Mouse (Mus musculus) midbrain, embryonic 15.5 days (tissue): ENCODE measurements around the gene Myl6b. TPM values are rescaled to one million over a fixed set of nuclear protein-coding genes. Genes with fewer than 3 reads are reported as not detected.

ENCODE experiments used
- ATAC-seq: fragments of 200-750 bp; cut with Nextera tagmentation; replicated peaks from 2 replicates; pipeline ENCODE4 v1.8.0; 2017; ENCODE audit warnings: moderate TSS enrichment
- H3K27ac ChIP-seq: fragments of 300-500 bp; sonication (generic); 2 replicates; pipeline ENCODE4 v1.5.1; 2015; ENCODE audit warnings: mild to moderate bottlenecking, inconsistent platforms
- H3K27me3 ChIP-seq: fragments of 300-500 bp; sonication (generic); replicated peaks from 2 replicates; pipeline ENCODE4 v1.6.1; 2015; ENCODE audit warnings: inconsistent platforms
- H3K36me3 ChIP-seq: fragments of 300-500 bp; sonication (generic); replicated peaks from 2 replicates; pipeline ENCODE4 v1.6.1; 2015; ENCODE audit warnings: inconsistent platforms
- H3K4me1 ChIP-seq: fragments of 300-500 bp; sonication (generic); 2 replicates; pipeline ENCODE4 v1.6.1; 2015; ENCODE audit warnings: inconsistent platforms
- H3K4me2 ChIP-seq: fragments of 300-500 bp; sonication (generic); 2 replicates; pipeline ENCODE4 v1.6.1; 2015; ENCODE audit warnings: inconsistent platforms, mild to moderate bottlenecking, moderate library complexity
- H3K4me3 ChIP-seq: fragments of 300-500 bp; sonication (generic); 2 replicates; pipeline ENCODE4 v1.5.1; 2015; ENCODE audit warnings: mild to moderate bottlenecking, inconsistent platforms
- H3K9ac ChIP-seq: fragments of 300-500 bp; sonication (generic); 2 replicates; pipeline ENCODE4 v1.6.1; 2015; ENCODE audit warnings: mild to moderate bottlenecking, inconsistent platforms
- H3K9me3 ChIP-seq: fragments of 300-500 bp; sonication (generic); 2 replicates; pipeline ENCODE4 v1.6.1; 2016; ENCODE audit warnings: inconsistent platforms
- WGBS: fragments of 180-500 bp; shearing (Covaris S2); methylation state at CpG from one replicate; pipeline ENCODE4 v1.1.7; 2015; ENCODE audit warnings: mixed read lengths; 5-methylcytosine and 5-hydroxymethylcytosine counted together
- polyA plus RNA-seq: library from polyadenylated mRNA; unstranded; fragments of >200 nt; fragmentation: Nextera tagmentation; extraction: Ambion mirVana; gene quantifications from 2 replicates; pipeline ENCODE4 v1.2.1, GENCODE M21; 2015

Gene Myl6b
- polyA plus RNA-seq, 1 experiment from 2014 or later: 5.7 TPM

GRCm38 (mm10) chr10:128535206-128535605, 36.7 kb upstream of the Myl6b start:
- 66% methylated on average over 2 of the region's 2 CpGs for WGBS
- H3K4me3 ChIP-seq: no peak overlapping the region
- ATAC-seq: no peak
- peaks cover 7% of the 10 kb centered on the region for H3K4me1 ChIP-seq
- H3K9ac ChIP-seq: no peak overlapping the region
- H3K27me3 ChIP-seq: no peaks in the 10 kb centered on the region
- no peaks in the 10 kb centered on the region for H3K9me3 ChIP-seq
- no peak overlapping the region for H3K27ac ChIP-seq
- no peak overlapping the region for H3K4me2 ChIP-seq
- H3K36me3 ChIP-seq: no peaks in the 10 kb centered on the region

- H3K27ac ChIP-seq: no peak overlapping the region
- peak overlapping the region; percentile 100 for H3K4me2 ChIP-seq
- peak overlapping the region; percentile 67 for H3K4me3 ChIP-seq
- H3K27me3 ChIP-seq: peaks cover 6% of the 10 kb centered on the region; the same call in 1 of the 2 replicates
- H3K9me3 ChIP-seq: no peaks in the 10 kb centered on the region
- 31% methylated on average over 28 of the region's 28 CpGs for WGBS
- 0 out of 2 replicates have a peak, but pooled peaks have one; percentile 19 for ATAC-seq
- H3K36me3 ChIP-seq: no peaks in the 10 kb centered on the region
- no peak overlapping the region; the same call in 1 of the 2 replicates for H3K9ac ChIP-seq
- H3K4me1 ChIP-seq: peaks cover 27% of the 10 kb centered on the region
Measured at GRCm38 (mm10) chr10:128526366-128527356, 28.2 kb upstream of the Myl6b start.

GRCm38 (mm10) chr10:128525671-128526308, 27.3 kb upstream of the Myl6b start, which contains the start of gene Esyt1:
Gene Esyt1, minus strand, starts transcription at chr10:128525871.
- no peaks in the 10 kb centered on the region for H3K9me3 ChIP-seq
- H3K4me1 ChIP-seq: peaks cover 27% of the 10 kb centered on the region
- under 1% methylated on average over 37 of the region's 37 CpGs for WGBS
- no peaks in the 10 kb centered on the region for H3K36me3 ChIP-seq
- H3K9ac ChIP-seq: peak within 1 kb of the TSS; percentile 65
- H3K27me3 ChIP-seq: peaks cover 6% of the 10 kb centered on the region; the same call in 1 of the 2 replicates
- H3K4me2 ChIP-seq: peak within 1 kb of the TSS; percentile 100
- H3K4me3 ChIP-seq: peak within 1 kb of the TSS; percentile 67
- peak within 1 kb of the TSS; percentile 61 for H3K27ac ChIP-seq
- peak; percentile 94 for ATAC-seq

DNA sequence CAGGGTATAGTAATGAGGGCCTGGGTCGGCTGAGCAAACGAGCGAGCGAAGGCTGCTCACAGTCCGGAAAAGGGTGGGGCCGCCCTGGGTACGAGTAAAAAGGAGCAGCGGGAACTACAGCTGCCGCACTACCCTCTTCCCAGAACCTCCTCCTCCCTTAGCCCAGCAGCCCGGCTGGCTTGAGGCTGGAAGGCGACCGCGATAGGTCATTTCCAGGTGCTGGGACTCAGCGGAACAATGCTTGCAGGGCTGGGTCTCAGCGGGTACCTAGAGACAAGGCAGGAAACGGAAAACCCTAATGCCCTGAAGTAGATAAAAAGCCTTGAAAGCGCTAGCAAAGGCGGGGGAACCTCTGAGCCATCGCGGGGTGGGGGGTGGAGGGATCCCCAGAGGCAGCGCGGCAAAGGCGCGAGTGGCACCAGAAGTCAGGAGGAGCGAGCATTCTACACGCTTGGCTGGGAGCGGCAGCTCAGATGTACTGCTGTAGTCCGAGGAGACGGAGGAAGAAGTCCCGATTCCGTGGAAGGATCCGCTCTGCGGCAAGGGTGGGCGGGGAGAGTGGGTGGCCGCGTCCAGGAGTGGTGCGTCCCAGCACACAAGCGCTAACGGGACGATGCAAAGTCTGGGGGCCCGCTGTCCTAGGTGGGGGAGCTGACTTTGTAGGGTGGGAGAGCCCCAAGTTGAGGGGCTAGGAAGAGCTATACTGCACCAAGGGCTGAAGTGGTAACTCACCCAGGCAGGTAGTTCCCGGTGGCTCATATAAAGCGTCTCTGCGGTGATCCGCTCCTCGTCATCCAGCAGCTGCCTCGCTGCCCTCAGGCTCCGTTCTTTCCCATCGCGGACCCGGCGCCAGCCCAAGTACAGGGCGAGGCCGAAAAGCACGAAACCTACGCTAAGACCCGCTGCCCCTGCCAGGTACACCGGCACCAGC, 26.5 kb upstream of the Myl6b start:
- Histone ChIP-seq H3K36me3 (no peaks in the 10 kb centered on the region), H3K9ac (peak overlapping the region; percentile 65), H3K4me2 (peak overlapping the region; percentile 100), H3K27me3 (peaks cover 6% of the 10 kb centered on the region; the same call in 1 of the 2 replicates), H3K4me3 (peak overlapping the region; percentile 67), H3K27ac (peak overlapping the region; percentile 61), H3K4me1 (peaks cover 27% of the 10 kb centered on the region), H3K9me3 (no peaks in the 10 kb centered on the region)
- WGBS: under 1% methylated on average over 58 of the region's 58 CpGs
- ATAC-seq: peak; percentile 57

DNA sequence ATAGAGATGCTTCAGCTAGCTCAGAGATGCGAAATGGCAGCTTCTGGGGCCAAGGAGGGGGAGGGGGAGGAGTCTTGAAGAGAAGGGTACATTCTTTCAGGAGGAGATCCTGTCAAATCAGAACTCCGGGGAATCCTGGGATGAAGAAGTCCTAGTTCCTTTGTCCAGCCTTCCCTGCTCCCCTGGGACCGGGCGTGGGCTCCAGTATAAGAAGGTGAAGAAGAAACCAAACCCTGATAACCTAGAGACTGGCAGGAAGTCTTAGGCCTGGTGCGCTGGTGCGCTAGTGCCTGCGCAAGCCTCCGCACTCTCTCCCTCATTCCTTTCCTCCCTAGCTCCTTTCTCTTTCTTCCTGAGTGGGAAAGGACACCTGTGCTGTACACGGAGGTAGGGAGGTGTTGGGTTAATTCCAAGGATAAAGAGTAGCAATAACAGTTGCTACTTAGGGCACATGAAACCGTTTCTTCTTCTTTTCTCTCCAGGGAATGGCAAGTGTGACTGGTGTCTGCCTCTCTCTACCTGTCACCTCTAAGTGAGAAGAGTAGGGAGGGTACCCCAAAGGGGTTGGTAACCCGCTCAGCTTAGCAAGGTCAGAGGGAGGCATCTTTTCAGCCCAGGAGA, 25.7 kb upstream of the Myl6b start:
- Histone ChIP-seq H3K9me3 (no peaks in the 10 kb centered on the region), H3K4me2 (peak overlapping the region; percentile 100), H3K4me1 (peaks cover 27% of the 10 kb centered on the region), H3K36me3 (no peaks in the 10 kb centered on the region), H3K27ac (no peak overlapping the region), H3K27me3 (peaks cover 6% of the 10 kb centered on the region; the same call in 1 of the 2 replicates), H3K4me3 (peak overlapping the region; percentile 67), H3K9ac (peak overlapping the region; percentile 65)
- WGBS: 7% methylated on average over 11 of the region's 11 CpGs
- no peak for ATAC-seq

GRCm38 (mm10) chr10:128522351-128522750, 23.9 kb upstream of the Myl6b start:
- no peak overlapping the region for H3K4me3 ChIP-seq
- WGBS: 78% methylated on average over 6 of the region's 6 CpGs
- no peaks in the 10 kb centered on the region for H3K9me3 ChIP-seq
- peaks cover 11% of the 10 kb centered on the region; the same call in 1 of the 2 replicates for H3K27me3 ChIP-seq
- ATAC-seq: no peak
- peaks cover 27% of the 10 kb centered on the region for H3K4me1 ChIP-seq
- no peak overlapping the region for H3K9ac ChIP-seq
- no peaks in the 10 kb centered on the region for H3K36me3 ChIP-seq
- no peak overlapping the region for H3K4me2 ChIP-seq
- H3K27ac ChIP-seq: no peak overlapping the region

DNA sequence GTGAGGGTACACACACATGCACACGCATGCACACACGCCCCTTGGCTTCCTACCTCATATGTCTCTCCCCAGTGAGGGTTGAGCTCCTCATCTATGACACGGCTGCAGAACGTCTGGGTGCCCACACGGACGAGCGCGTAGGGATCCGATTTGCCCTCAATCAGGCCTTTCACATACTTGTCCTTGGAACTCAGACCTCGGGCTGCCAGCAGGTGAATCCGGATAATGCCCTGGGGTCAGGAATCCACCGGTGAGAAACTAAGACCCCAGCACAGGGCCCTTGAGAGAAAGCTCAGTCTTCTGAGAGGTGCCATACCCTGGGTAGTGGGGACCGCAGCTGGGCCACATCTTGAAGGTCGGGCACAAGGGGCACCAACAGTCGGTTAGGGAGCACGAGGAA, 22.1 kb upstream of the Myl6b start:
- H3K27ac ChIP-seq: no peak overlapping the region
- H3K4me2 ChIP-seq: no peak overlapping the region
- peaks cover 22% of the 10 kb centered on the region for H3K27me3 ChIP-seq
- no peak for ATAC-seq
- H3K9me3 ChIP-seq: no peaks in the 10 kb centered on the region
- no peaks in the 10 kb centered on the region for H3K36me3 ChIP-seq
- H3K9ac ChIP-seq: no peak overlapping the region
- H3K4me3 ChIP-seq: no peak overlapping the region
- peaks cover 16% of the 10 kb centered on the region for H3K4me1 ChIP-seq
- 87% methylated on average over 16 of the region's 16 CpGs for WGBS

DNA sequence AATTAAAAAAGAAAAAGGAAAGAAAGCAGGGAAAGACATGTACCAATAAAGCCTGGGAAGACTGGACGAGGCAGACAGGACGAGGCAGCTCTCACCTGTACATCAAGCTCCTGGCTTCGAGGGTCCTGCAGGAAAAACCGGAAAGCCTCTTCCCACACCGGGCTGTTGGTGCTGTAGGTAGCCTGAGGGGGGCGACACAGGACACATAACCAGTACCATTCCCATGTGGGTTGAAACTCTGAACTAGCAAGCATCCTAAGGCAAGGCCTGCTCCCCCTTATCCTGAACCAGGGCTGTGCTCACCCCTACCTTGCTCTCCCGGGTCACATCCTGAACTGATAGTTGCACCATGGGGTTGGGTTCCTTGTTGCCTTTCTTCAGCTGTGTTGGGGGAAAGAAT, 20.3 kb upstream of the Myl6b start:
- no peak for ATAC-seq
- Histone ChIP-seq H3K9me3 (no peaks in the 10 kb centered on the region), H3K4me2 (no peak overlapping the region), H3K4me3 (no peak overlapping the region), H3K27ac (no peak overlapping the region), H3K27me3 (peaks cover 22% of the 10 kb centered on the region), H3K36me3 (no peaks in the 10 kb centered on the region), H3K9ac (no peak overlapping the region), H3K4me1 (no peaks in the 10 kb centered on the region)
- WGBS: 68% methylated on average over 7 of the region's 7 CpGs

GRCm38 (mm10) chr10:128516677-128517076, 18.2 kb upstream of the Myl6b start:
- no peak overlapping the region for H3K9ac ChIP-seq
- H3K27me3 ChIP-seq: peaks cover 22% of the 10 kb centered on the region
- no peaks in the 10 kb centered on the region for H3K36me3 ChIP-seq
- H3K4me1 ChIP-seq: no peaks in the 10 kb centered on the region
- WGBS: 26% methylated on average over 6 of the region's 6 CpGs
- no peak overlapping the region for H3K4me2 ChIP-seq
- H3K9me3 ChIP-seq: no peaks in the 10 kb centered on the region
- ATAC-seq: no peak
- H3K27ac ChIP-seq: no peak overlapping the region
- no peak overlapping the region for H3K4me3 ChIP-seq

DNA sequence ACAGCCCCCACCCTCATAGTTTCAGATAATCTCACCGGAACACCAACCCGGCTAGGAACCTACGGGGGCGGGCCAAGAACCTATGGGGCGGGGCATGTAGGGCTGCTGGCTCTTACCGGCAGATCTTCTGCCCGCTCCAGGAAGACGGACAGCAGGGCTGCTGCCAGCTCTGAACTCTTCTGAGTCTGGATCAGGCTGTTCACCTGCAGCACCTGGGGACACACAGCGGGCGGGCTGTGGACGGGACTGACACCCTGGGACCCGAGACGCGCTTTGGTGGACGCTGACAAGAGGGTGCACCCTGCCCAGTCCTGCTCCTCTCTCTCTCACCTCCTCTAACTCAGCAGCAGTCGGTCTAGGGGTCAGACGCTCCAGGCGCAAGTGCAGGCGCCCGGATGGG, 17.5 kb upstream of the Myl6b start:
- Histone ChIP-seq H3K27ac (no peak overlapping the region), H3K4me3 (no peak overlapping the region), H3K9me3 (no peaks in the 10 kb centered on the region), H3K4me1 (no peaks in the 10 kb centered on the region), H3K9ac (no peak overlapping the region), H3K27me3 (peaks cover 22% of the 10 kb centered on the region), H3K36me3 (no peaks in the 10 kb centered on the region), H3K4me2 (no peak overlapping the region)
- ATAC-seq: no peak
- WGBS: 19% methylated on average over 20 of the region's 20 CpGs

DNA sequence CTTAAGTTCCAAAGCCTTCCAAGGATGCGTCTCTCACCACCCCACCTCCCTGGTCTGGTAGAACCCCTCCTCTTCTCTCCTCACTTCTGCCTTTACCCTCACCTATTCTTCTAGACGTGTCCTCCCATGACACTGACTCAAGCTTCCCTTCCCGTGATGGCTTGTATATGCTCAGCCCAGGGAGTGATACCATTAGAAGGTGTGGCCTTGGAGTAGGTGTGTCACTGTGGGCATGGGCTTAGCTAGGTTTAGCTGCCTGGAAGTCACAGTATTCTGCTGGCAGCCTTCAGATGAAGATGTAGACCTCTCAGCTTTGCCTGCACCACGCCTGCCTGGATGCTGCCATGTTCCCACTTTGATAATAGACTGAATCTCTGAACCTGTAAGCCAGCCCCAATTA, 16.6 kb upstream of the Myl6b start:
- H3K27ac ChIP-seq: no peak overlapping the region
- no peak overlapping the region for H3K4me3 ChIP-seq
- H3K9ac ChIP-seq: no peak overlapping the region
- no peak overlapping the region for H3K4me2 ChIP-seq
- no peaks in the 10 kb centered on the region for H3K4me1 ChIP-seq
- no peaks in the 10 kb centered on the region for H3K36me3 ChIP-seq
- H3K9me3 ChIP-seq: no peaks in the 10 kb centered on the region
- ATAC-seq: no peak
- H3K27me3 ChIP-seq: peaks cover 22% of the 10 kb centered on the region
- 82% methylated on average over 4 of the region's 4 CpGs for WGBS
